Mouse (Mus musculus): ENCODE results near the gene Atf6. TPM values are rescaled to one million over a fixed set of nuclear protein-coding genes. Genes with fewer than 3 reads are reported as not detected.

Atf6 gene
- total and polyA plus RNA-seq, 3 experiments: 33.8 to 47.0 (median 35.3) TPM

DNA sequence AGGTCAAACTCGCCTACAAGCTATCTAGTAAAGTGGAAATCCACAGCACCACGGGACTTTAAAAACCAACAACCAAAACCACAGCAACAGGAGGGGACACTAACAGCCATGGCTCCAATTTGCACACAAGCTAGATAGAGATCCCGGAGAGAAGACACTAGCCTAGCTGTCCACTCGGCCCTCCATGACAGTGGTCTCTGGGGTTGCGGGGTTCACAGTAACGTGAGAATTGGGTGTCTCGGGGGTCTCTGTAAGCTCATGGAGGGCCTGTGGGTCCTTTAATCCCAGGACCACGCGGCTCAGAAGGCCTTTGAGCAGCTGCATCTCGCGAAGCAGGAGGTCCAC lies 39.5 kb upstream of the Atf6 start:
- no peaks in the 10 kb centered on the region for H3K79me2 ChIP-seq (replicated peaks; ENCODE audit: control insufficient read depth, extremely low read depth, insufficient read depth, poor library complexity, severe bottlenecking)
- TF ChIP-seq ETS1 (conservative IDR thresholded peaks at IDR 0.05; ENCODE audit: low read depth, low read length) (no peak), IRF4 (IDR thresholded peaks at IDR 0.05; ENCODE audit: low read depth, low read length) (no peak), CHD1 (IDR thresholded peaks at IDR 0.05; ENCODE audit: low read depth, low read length) (no peak), NRF1 (IDR thresholded peaks at IDR 0.05; ENCODE audit: low read depth, low read length) (no peak), HCFC1 (IDR thresholded peaks at IDR 0.05; ENCODE audit: low read depth, low read length) (no peak), GABPA (IDR thresholded peaks at IDR 0.05; ENCODE audit: insufficient replicate concordance, low read depth, low read length) (no peak), JUND (conservative IDR thresholded peaks at IDR 0.05; ENCODE audit: low read depth, low read length) (no peak), RCOR1 (conservative IDR thresholded peaks at IDR 0.05; ENCODE audit: low read depth, low read length) (no peak), EP300 (IDR thresholded peaks at IDR 0.05; ENCODE audit: low read length) (no peak)

DNA sequence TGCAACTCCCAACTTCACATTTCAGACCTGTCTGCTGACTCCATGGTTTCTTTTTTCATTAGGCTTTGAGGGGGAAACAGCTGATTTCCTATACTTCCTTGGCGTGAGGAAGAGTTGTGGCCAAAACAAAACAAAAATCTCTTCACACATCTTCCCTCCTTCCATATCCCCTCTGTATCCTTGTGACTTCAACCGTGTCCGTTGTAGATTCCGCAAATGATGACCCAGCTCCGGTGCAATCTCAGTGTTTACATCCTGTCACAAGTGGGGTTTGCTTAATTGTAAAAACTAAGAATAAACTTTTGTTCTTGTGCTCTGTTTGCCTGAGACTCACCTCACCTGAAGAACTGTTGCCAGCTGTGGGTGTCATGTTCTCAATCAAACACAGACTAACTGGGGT lies 35.9 kb upstream of the Atf6 start:
- no peak overlapping the region for H3K27ac ChIP-seq (ENCODE audit: insufficient read depth, low read depth)
- H3K4me2 ChIP-seq (ENCODE audit: insufficient read depth, low read depth, poor library complexity, severe bottlenecking): no peak overlapping the region
- H3K4me3 ChIP-seq (replicated peaks in 1 of 3; ENCODE audit: low read depth in 2 of 3, low read length in 2 of 3, poor library complexity in 1 of 3): no peak overlapping the region
- no peaks in the 10 kb centered on the region for H3K27me3 ChIP-seq (replicated peaks)
- peaks cover 14% of the 10 kb centered on the region for H3K9me3 ChIP-seq (replicated peaks; ENCODE audit: low read length)
- no peak overlapping the region for H3K9ac ChIP-seq (ENCODE audit: insufficient read depth, low read depth)
- TF ChIP-seq MAZ (IDR thresholded peaks at IDR 0.05; ENCODE audit: low read depth, low read length) (no peak), JUN (IDR thresholded peaks at IDR 0.05; ENCODE audit: insufficient read depth, low read depth, low read length) (no peak), CTCF (conservative IDR thresholded peaks at IDR 0.05 in 1 of 2, IDR thresholded peaks at IDR 0.05 in 1 of 2; ENCODE audit: low read depth in 2 of 2, low read length in 2 of 2) (no peak)
- H3K4me1 ChIP-seq (ENCODE audit: control insufficient read depth in 1 of 2, insufficient read depth in 2 of 2): peaks cover 5 to 31% of the 10 kb centered on the region in 2 experiments
- in situ Hi-C loops (cut with MboI; ENCODE audit: low pct_ligation_motif_present, low pct_unique_long_range_greater_than_20kb, low sequenced_read_pairs): no loop called here
- peaks cover 0 to 2% of the 10 kb centered on the region in 2 experiments for H3K36me3 ChIP-seq (replicated peaks in 1 of 2; ENCODE audit: control insufficient read depth in 1 of 2, insufficient read depth in 1 of 2, low read length in 1 of 2)
- dilution Hi-C loops (cut with MboI; ENCODE audit: extremely low pct_ligation_motif_present, extremely low pct_unique_long_range_greater_than_20kb, low sequenced_read_pairs): no loop called here
- H3K79me2 ChIP-seq (replicated peaks; ENCODE audit: control insufficient read depth, extremely low read depth, insufficient read depth, poor library complexity, severe bottlenecking): no peaks in the 10 kb centered on the region
- no peak for DNase-seq (ENCODE audit: extremely low read depth)

More for the DNA sequence above, 39.5 kb upstream of the Atf6 start:
- in situ Hi-C loops (cut with MboI; ENCODE audit: low pct_ligation_motif_present, low pct_unique_long_range_greater_than_20kb, low sequenced_read_pairs): no loop called here
- no peak for DNase-seq (ENCODE audit: extremely low read depth)
- Histone ChIP-seq H3K4me2 (ENCODE audit: insufficient read depth, low read depth, poor library complexity, severe bottlenecking) (no peak overlapping the region), H3K27ac (ENCODE audit: insufficient read depth, low read depth) (no peak overlapping the region), H3K9me3 (replicated peaks; ENCODE audit: low read length) (peaks cover 17% of the 10 kb centered on the region), H3K36me3 (replicated peaks in 1 of 2; ENCODE audit: control insufficient read depth in 1 of 2, insufficient read depth in 1 of 2, low read length in 1 of 2) (peaks cover 0 to 3% of the 10 kb centered on the region in 2 experiments), H3K4me1 (ENCODE audit: control insufficient read depth in 1 of 2, insufficient read depth in 2 of 2) (peaks cover 2 to 17% of the 10 kb centered on the region in 2 experiments; a peak in 3 of 4 replicates), H3K4me3 (replicated peaks in 1 of 3; ENCODE audit: low read depth in 2 of 3, low read length in 2 of 3, poor library complexity in 1 of 3) (no peak overlapping the region), H3K27me3 (replicated peaks) (no peaks in the 10 kb centered on the region), H3K9ac (ENCODE audit: insufficient read depth, low read depth) (no peak overlapping the region)
- dilution Hi-C loops (cut with MboI; ENCODE audit: extremely low pct_ligation_motif_present, extremely low pct_unique_long_range_greater_than_20kb, low sequenced_read_pairs): no loop called here

DNA sequence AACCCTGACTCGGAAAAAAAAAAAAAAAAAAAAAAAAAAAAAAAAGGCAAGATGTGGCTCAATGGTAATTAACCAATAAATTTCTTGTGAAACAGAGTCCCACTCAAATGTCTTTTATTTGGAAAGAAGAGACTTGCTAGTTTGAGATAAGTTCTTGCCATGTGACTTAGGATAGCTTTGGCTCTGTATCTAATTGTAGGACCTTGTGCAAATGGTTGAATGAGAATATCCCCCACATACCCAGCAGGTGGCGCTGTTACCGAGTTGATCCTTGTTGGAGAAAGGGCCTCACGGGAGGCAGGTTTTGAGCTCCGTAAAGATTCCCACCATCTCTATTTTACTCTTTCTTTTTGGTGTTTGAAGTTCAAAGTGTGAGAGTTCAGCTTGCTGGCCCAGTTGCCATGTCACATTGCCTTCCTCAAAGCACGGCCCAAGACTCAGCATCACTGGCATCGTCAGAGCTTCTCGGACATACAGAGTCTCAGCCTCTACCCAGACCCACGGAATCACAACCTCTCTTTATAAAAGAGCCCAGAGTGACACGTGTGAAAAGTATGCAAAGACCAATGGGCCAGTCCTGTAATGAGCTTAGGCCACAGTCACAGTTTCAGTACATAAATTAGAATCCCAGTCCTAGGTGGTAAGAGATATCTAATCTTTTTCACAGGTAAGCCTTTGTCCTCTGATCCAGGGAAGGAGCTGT lies 34.1 kb upstream of the Atf6 start:
- peaks cover 11 to 47% of the 10 kb centered on the region in 2 experiments for H3K4me1 ChIP-seq (ENCODE audit: control insufficient read depth in 1 of 2, insufficient read depth in 2 of 2)
- no peaks in the 10 kb centered on the region for H3K79me2 ChIP-seq (replicated peaks; ENCODE audit: control insufficient read depth, extremely low read depth, insufficient read depth, poor library complexity, severe bottlenecking)
- dilution Hi-C loops (cut with MboI; ENCODE audit: extremely low pct_ligation_motif_present, extremely low pct_unique_long_range_greater_than_20kb, low sequenced_read_pairs) (no loop called here), in situ Hi-C loops (cut with MboI; ENCODE audit: low pct_ligation_motif_present, low pct_unique_long_range_greater_than_20kb, low sequenced_read_pairs) (no loop called here)
- no peaks in the 10 kb centered on the region for H3K27me3 ChIP-seq (replicated peaks)
- H3K36me3 ChIP-seq (replicated peaks in 1 of 2; ENCODE audit: control insufficient read depth in 1 of 2, insufficient read depth in 1 of 2, low read length in 1 of 2): no peaks in the 10 kb centered on the region
- peak overlapping the region; percentile 36; the same call in 1 of the 2 replicates for H3K9ac ChIP-seq (ENCODE audit: insufficient read depth, low read depth)
- peak overlapping the region; percentile 80 for H3K4me2 ChIP-seq (ENCODE audit: insufficient read depth, low read depth, poor library complexity, severe bottlenecking)
- peak overlapping the region in 1 of 3 experiments; percentile 48 for H3K4me3 ChIP-seq (replicated peaks in 1 of 3; ENCODE audit: low read depth in 2 of 3, low read length in 2 of 3, poor library complexity in 1 of 3)
- H3K27ac ChIP-seq (ENCODE audit: insufficient read depth, low read depth): 0 out of 2 replicates have a peak overlapping the region, but pooled peaks have one; percentile 12
- DNase-seq (ENCODE audit: extremely low read depth): peak; percentile 93
- no peaks in the 10 kb centered on the region for H3K9me3 ChIP-seq (replicated peaks; ENCODE audit: low read length)
- peak; percentile 84 for TF ChIP-seq ZC3H11A (IDR thresholded peaks at IDR 0.05; ENCODE audit: low read depth, low read length)
- no peak for TF ChIP-seq POLR2AphosphoS2 (IDR thresholded peaks at IDR 0.05; ENCODE audit: low read depth, low read length)
- TF ChIP-seq IRF4 (IDR thresholded peaks at IDR 0.05; ENCODE audit: low read depth, low read length): peak; percentile 51; the same call in 1 of the 2 replicates
- peak; percentile 76 for TF ChIP-seq BHLHE40 (IDR thresholded peaks at IDR 0.05; ENCODE audit: low read depth, low read length)
- TF ChIP-seq MAX (IDR thresholded peaks at IDR 0.05; ENCODE audit: low read length): peak; percentile 34; the same call in 1 of the 2 replicates
- TF ChIP-seq UBTF (IDR thresholded peaks at IDR 0.05; ENCODE audit: low read depth, low read length): no peak
- peak; percentile 93 for TF ChIP-seq RAD21 (IDR thresholded peaks at IDR 0.05; ENCODE audit: low read depth, low read length)
- TF ChIP-seq MEF2A (IDR thresholded peaks at IDR 0.05; ENCODE audit: borderline replicate concordance, low read depth, low read length): peak; percentile 35; the same call in 1 of the 2 replicates
- TF ChIP-seq SMC3 (IDR thresholded peaks at IDR 0.05; ENCODE audit: low read depth, low read length): peak; percentile 98
- no peak for TF ChIP-seq JUND (conservative IDR thresholded peaks at IDR 0.05; ENCODE audit: low read depth, low read length)
- TF ChIP-seq TBP (conservative IDR thresholded peaks at IDR 0.05; ENCODE audit: low read depth, low read length): 0 out of 2 replicates have a peak, but pooled peaks have one; percentile 18
- TF ChIP-seq CTCF (conservative IDR thresholded peaks at IDR 0.05 in 1 of 2, IDR thresholded peaks at IDR 0.05 in 1 of 2; ENCODE audit: low read depth in 2 of 2, low read length in 2 of 2): peak; percentile 83 to 98
- no peak for TF ChIP-seq USF1 (IDR thresholded peaks at IDR 0.05; ENCODE audit: low read depth, low read length)
- TF ChIP-seq ZNF384 (IDR thresholded peaks at IDR 0.05; ENCODE audit: low read depth, low read length): peak; percentile 91
- TF ChIP-seq JUN (IDR thresholded peaks at IDR 0.05; ENCODE audit: insufficient read depth, low read depth, low read length): no peak
- peak; percentile 38; the same call in 1 of the 2 replicates for TF ChIP-seq POLR2A (IDR thresholded peaks at IDR 0.05; ENCODE audit: low read depth, low read length)
